Mouse (Mus musculus) Patski (cell line): ENCODE measurements at regions not wholly inside any gene's neighbourhood (a gene's known extent, or its start where the extent isn't known, plus 50 kb on each side); places are given as distances from the start of the nearest gene placed in this dataset.

ENCODE experiments used
- ATAC-seq: fragments of 100-300 bp; one replicate; pipeline ENCODE4 v1.8.0; 2021
- CTCF ChIA-PET: fragments of 350-600 bp; sonication (Branson Sonifier 250); formaldehyde crosslinking; loops from one replicate; lab custom pipeline; 2022; ENCODE audit warnings: inconsistent platforms; lab: Charles Lee
- POLR2A ChIA-PET: fragments of 350-600 bp; sonication (Branson Sonifier 250); formaldehyde crosslinking; loops from one replicate; lab custom pipeline; 2022; ENCODE audit warnings: antibody characterized with exemption, inconsistent platforms; lab: Charles Lee
- DNase-seq: peaks from one replicate; pipeline ENCODE4 v3.0.0-alpha.2; 2011; ENCODE audit warnings: low read depth, low spot score
- H3K27me3 ChIP-seq: fragments of 371-371 bp; one replicate; pipeline ENCODE4 v1.5.1; 2021
- CTCF ChIP-seq: fragments of 100-300 bp; IDR thresholded peaks from one replicate; pipeline ENCODE4 v1.5.1; 2021
- in situ Hi-C: fragments of 300-500 bp; cut with MboI; formaldehyde crosslinking; loops from 3 replicates; pipeline ENCODE4 v1.11.1; 2018; ENCODE audit warnings: low pct_unique_long_range_greater_than_20kb, mixed read lengths

DNA sequence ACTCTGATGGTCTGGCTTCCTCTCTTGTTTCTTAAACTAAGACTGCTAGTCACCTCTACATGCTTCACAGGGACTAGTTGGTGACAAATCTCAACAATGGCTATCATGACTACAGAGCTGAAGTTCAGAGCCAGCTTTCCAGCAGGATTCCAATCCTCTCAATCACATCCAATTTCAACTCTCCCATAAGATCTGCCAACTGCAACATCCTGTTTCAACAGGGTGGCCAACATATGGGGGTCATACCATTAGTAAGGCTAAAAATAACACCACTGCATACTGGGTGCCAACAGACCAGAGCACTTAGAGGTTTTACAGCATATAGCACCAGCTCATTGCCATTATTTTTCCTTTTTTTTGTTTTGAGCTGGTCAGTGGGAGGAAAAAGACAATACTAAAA lies 83.7 kb upstream of the Sash1 start:
- ATAC-seq: no peak
- ChIA-PET CTCF (interaction anchor here (1.4 kb wide), 1 partner anchor 12 kb away, joined by 4 read pairs; no protein-coding TSS in a partner anchor), POLR2A (no interaction called here)
- no peak for DNase-seq
- in situ Hi-C loops: no loop called here
- TF ChIP-seq CTCF: no peak
- no peaks in the 10 kb centered on the region for H3K27me3 ChIP-seq

DNA sequence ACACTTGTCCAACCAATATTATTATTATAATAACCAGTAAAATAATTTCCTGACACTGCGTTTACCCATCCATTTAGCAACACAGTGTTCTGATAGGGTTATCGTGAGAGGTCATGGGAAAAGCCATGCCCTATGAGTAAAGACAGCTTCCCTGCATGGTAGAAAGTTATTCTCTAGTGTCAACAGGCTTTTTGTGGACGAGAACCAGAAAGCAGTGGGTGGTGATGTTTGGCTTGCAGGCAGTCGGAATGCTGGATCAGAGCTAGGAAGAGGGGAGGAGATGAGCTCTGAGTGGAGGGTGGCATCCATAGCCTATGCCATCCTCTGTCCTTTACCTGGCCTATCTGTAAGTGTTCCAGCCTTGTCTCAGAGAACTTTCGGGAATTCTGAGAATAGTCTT lies 83.1 kb upstream of the Sash1 start:
- ChIA-PET CTCF (interaction anchor here (1.4 to 1.7 kb wide), 2 partner anchors 12 to 37 kb away, joined by 4 read pairs; no protein-coding TSS in a partner anchor), POLR2A (no interaction called here)
- ATAC-seq (no peak), DNase-seq (no peak)
- in situ Hi-C loops: no loop called here
- H3K27me3 ChIP-seq: no peaks in the 10 kb centered on the region
- TF ChIP-seq CTCF: no peak

DNA sequence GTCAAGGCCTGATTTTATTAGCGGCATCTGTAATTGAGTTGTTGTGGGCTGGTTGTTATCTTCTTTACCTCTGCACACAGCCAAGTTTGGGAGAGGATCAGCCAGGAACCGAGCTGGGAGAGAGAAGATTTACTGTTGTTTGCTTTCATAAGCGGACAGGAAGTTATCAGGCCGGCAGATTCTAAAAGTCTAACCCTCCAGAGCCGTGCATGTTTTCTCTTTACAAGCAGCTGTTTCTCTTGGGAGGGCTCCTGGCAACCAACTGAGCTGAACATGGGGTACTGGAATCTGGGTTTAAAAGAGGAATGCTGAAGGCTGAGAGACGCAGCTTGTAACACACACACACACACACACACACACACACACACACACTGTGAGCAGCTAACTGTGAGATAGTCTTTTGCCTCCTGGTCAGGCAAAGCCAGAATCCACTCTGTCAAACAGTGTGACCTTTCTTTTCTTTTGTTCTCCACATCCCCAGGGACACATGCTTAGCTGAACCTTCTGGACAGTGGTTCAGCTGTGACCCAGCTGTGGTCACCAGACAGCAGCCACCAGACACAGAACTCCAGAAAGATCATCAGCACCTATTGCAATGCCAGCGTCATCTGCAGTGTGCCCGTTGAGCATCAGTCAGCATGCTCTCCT lies 82.5 kb upstream of the Sash1 start:
- H3K27me3 ChIP-seq: no peaks in the 10 kb centered on the region
- CTCF ChIA-PET: interaction anchor here (1.4 to 1.7 kb wide), 2 partner anchors 13 to 36 kb away, joined by 4 read pairs; no protein-coding TSS in a partner anchor
- no peak for DNase-seq
- no peak for ATAC-seq
- no peak for TF ChIP-seq CTCF
- POLR2A ChIA-PET: no interaction called here
- in situ Hi-C loops: no loop called here

DNA sequence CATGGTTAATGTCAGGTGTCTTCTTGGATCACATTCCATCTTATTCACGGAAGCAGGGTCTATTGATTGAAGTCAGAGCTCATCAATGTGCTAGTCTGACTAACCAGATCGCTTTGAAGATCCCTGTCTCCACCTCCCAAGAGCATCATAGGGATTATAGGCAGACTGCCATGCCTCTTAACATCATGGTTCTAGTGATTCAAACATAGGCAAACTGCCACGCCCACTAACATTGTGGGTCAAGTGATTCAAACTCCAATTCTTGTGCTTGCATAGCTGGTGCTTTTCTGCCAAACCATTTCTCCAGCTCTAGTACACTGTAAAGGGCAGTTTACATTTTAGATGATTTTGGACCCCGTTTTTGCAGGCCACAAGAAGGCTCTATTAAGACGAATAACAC lies 77.1 kb upstream of the Sash1 start:
- no peak for TF ChIP-seq CTCF
- DNase-seq (no peak), ATAC-seq (no peak)
- no peaks in the 10 kb centered on the region for H3K27me3 ChIP-seq
- CTCF ChIA-PET: no interaction called here
- POLR2A ChIA-PET: no interaction called here
- in situ Hi-C loops: no loop called here

DNA sequence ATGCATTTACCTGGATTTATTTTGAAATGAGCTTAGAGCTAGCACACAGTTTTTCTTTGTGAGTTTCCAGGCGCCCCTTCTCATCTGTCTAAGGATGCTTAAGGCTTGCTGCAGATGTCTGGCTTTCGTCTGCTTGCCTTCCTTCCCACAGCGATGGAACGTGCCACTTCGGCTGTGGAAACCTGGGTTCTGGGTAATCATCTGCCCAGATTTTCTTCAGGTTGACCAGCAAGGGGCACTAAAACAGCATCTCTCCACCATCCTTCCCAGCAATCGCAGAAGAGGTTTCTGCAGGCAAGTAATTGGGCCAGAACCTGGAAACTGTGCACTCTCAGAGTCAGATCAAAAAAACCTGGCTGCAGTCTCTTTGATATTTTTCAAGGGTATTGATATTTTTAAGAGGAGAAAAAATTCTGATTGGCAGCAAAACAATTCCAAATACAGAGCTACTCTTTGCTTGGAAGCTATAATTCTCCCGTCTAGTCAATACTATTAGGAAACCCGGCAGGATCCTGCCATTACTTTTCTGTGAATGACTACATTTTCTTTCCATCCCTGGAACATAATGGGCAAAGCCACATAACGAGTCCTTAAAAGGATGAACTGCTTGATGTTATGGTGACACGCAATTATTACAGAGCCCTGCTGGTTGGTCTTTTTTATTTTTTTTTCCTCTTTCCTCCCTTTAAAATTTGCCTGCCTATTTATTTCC lies 75.2 kb upstream of the Sash1 start:
- no peaks in the 10 kb centered on the region for H3K27me3 ChIP-seq
- CTCF ChIA-PET: no interaction called here
- POLR2A ChIA-PET: no interaction called here
- ATAC-seq (no peak), DNase-seq (no peak)
- in situ Hi-C loops: no loop called here
- TF ChIP-seq CTCF: no peak

DNA sequence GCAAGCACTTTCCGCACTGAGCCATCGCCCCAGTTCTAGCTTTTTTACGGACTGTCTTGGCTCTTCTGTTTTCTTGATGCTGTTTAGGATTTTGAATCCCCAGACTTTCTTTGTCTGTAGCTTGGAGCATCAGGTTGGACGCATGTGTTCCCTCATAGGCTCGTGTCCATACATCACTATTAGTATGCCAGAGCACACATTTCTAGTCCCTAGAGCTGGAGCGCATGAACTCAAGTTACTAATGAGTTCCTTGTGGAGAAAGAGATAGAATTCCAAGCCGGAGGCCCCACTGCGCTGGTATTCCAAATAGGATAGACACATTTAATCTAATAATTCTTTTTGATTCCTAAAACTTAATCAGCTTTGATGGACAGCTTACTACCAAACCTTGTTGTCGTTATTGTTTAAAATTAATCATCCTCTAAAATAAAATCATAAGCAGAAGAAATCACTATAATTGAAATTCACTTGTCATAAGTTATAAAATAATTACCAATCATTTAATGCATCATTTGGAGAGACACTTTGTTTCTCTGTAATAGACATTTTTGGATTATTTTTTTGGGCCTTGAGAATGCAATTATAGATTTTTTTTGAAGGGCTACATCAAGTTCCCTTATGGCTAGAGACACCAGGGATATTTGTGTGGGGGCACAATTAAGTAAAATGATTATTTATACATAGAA lies 74.5 kb upstream of the Sash1 start:
- no peaks in the 10 kb centered on the region for H3K27me3 ChIP-seq
- TF ChIP-seq CTCF: no peak
- ChIA-PET CTCF (no interaction called here), POLR2A (no interaction called here)
- in situ Hi-C loops: no loop called here
- no peak for DNase-seq
- ATAC-seq: no peak

- ChIA-PET CTCF (no interaction called here), POLR2A (no interaction called here)
- H3K27me3 ChIP-seq: no peaks in the 10 kb centered on the region
- in situ Hi-C loops: no loop called here
- TF ChIP-seq CTCF: no peak
- ATAC-seq (no peak), DNase-seq (no peak)
These were observed 69.8 kb upstream of the Sash1 start for GRCm38 (mm10) chr10:8955499-8956211.

GRCm38 (mm10) chr10:8954003-8954402 lies 68.1 kb upstream of the Sash1 start:
- DNase-seq (no peak), ATAC-seq (no peak)
- H3K27me3 ChIP-seq: no peaks in the 10 kb centered on the region
- POLR2A ChIA-PET: interaction anchor here (0.7 kb wide), 1 partner anchor 147 kb away, joined by 3 read pairs; no protein-coding TSS in a partner anchor
- in situ Hi-C loops: no loop called here
- CTCF ChIA-PET: no interaction called here
- TF ChIP-seq CTCF: no peak

GRCm38 (mm10) chr10:8952922-8953321 lies 67.1 kb upstream of the Sash1 start:
- ATAC-seq (no peak), DNase-seq (no peak)
- CTCF ChIA-PET: interaction anchor here (1.8 kb wide), 1 partner anchor 40 kb away, joined by 4 read pairs; no protein-coding TSS in a partner anchor
- in situ Hi-C loops: no loop called here
- POLR2A ChIA-PET: no interaction called here
- no peak for TF ChIP-seq CTCF
- no peaks in the 10 kb centered on the region for H3K27me3 ChIP-seq

- no peaks in the 10 kb centered on the region for H3K27me3 ChIP-seq
- POLR2A ChIA-PET: no interaction called here
- DNase-seq: no peak
- no peak for TF ChIP-seq CTCF
- in situ Hi-C loops: no loop called here
- no peak for ATAC-seq
- CTCF ChIA-PET: interaction anchor here (0.6 to 1.8 kb wide), 2 partner anchors 19 to 39 kb away, joined by 3 to 4 read pairs; no protein-coding TSS in a partner anchor
These were observed 66.1 kb upstream of the Sash1 start for GRCm38 (mm10) chr10:8951937-8952336.
